Mouse (Mus musculus) heart, adult 2 months (tissue): ENCODE measurements around the gene Cep97.

ENCODE experiments used
- CTCF ChIP-seq: fragments of 200-600 bp; IDR thresholded peaks from 2 replicates; pipeline ENCODE4 v1.8.1; 2022; ENCODE audit warnings: antibody characterized with exemption, mild to moderate bottlenecking, moderate library complexity
- EP300 ChIP-seq: fragments of 200-500 bp; IDR thresholded peaks from 2 replicates; pipeline ENCODE4 v1.6.1; 2011; ENCODE audit warnings: low read depth, low read length, control low read depth; ENCODE audit not compliant: insufficient read depth
- POLR2A ChIP-seq: fragments of 200-500 bp; IDR thresholded peaks from 2 replicates; pipeline ENCODE4 v1.6.1; 2011; ENCODE audit warnings: mild to moderate bottlenecking, low read depth, low read length, control low read depth; ENCODE audit not compliant: insufficient read depth

GRCm38 (mm10) chr16:55891346-55891745 is 43.3 kb downstream of the Cep97 start:
- TF ChIP-seq CTCF, result no peak
- TF ChIP-seq POLR2A, result no peak
- TF ChIP-seq EP300, result no peak
